Mouse (Mus musculus): ENCODE data around the gene Chst15. TPM values are rescaled to one million over a fixed set of nuclear protein-coding genes. Genes with fewer than 3 reads are reported as not detected.

Chst15 gene
- polyA plus RNA-seq, 1 experiment from 2014 or later = 13.1 TPM

DNA sequence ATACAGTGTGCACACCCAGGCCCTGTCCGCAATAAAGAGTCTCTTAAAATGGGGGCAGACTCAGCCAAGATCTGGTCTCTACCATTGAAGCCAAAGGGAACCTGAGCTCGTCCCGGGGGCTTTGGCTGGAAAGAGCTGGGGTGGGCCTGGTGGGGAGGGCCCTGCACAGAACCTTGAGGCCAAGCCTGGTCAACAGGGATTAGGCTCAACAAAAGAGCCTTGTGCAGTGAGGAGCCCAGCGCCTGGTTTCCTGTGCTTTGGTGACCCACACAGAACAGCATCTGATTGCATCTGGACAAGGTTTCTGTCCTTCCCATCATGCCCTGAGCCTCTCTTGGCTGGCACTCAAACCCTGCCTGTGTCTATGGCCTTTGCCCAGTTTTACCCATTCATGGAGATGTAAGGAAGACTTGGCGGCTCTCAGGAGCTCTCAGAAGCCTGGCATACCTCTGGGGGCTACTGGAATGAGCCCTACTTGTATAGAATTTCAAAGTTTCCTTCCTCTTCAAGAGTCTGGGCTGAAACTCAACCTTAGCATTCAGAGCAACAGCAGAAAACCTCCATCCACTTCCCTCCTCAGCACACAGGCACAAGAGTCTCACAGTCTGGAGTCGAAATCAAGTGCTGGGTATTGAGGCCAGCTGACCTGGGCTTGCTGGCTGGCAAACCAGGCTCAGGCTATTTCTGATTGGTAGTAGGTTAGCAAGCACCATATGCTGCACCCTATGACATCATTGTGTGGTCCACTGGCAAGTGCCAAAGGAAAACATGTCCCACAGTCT is 104.9 kb downstream of the Chst15 start:
- TF ChIP-seq EP300 (IDR thresholded peaks at IDR 0.05) (no peak), CTCF (IDR thresholded peaks at IDR 0.05) (no peak)
- H3K27ac ChIP-seq (ENCODE audit: low read length) = no peak overlapping the region
- WGBS = 75% methylated on average over 6 of the region's 6 CpGs
- H3K36me3 ChIP-seq (ENCODE audit: insufficient read depth, low read length) = no peaks in the 10 kb centered on the region
- H3K4me2 ChIP-seq (replicated peaks; ENCODE audit: low read depth, low read length) = no peak overlapping the region
- H3K4me3 ChIP-seq (ENCODE audit: low read depth, low read length) = no peak overlapping the region
- H3K27me3 ChIP-seq (replicated peaks; ENCODE audit: insufficient read depth, low read length) = peaks cover 3% of the 10 kb centered on the region; the same call in 1 of the 2 replicates
- H3K4me1 ChIP-seq (ENCODE audit: insufficient read depth, low read depth, low read length) = no peaks in the 10 kb centered on the region
- H3K9ac ChIP-seq (replicated peaks; ENCODE audit: low read depth) = no peak overlapping the region
- H3K9me3 ChIP-seq (ENCODE audit: low read length) = no peaks in the 10 kb centered on the region
- ATAC-seq (no peak), DNase-seq (ENCODE audit: low spot score) (no peak)

GRCm38 (mm10) chr7:132210616-132211015 is 106.4 kb downstream of the Chst15 start:
- ATAC-seq (no peak), DNase-seq (ENCODE audit: low spot score) (no peak)
- no peak overlapping the region for H3K4me2 ChIP-seq (replicated peaks; ENCODE audit: low read depth, low read length)
- H3K4me1 ChIP-seq (ENCODE audit: insufficient read depth, low read depth, low read length) = no peaks in the 10 kb centered on the region
- no peaks in the 10 kb centered on the region for H3K36me3 ChIP-seq (ENCODE audit: insufficient read depth, low read length)
- no peaks in the 10 kb centered on the region for H3K9me3 ChIP-seq (ENCODE audit: low read length)
- H3K4me3 ChIP-seq (ENCODE audit: low read depth, low read length) = no peak overlapping the region
- WGBS = 77% methylated on average over 5 of the region's 5 CpGs
- H3K9ac ChIP-seq (replicated peaks; ENCODE audit: low read depth) = no peak overlapping the region
- no peak overlapping the region for H3K27ac ChIP-seq (ENCODE audit: low read length)
- no peak for TF ChIP-seq CTCF (IDR thresholded peaks at IDR 0.05)
- TF ChIP-seq EP300 (IDR thresholded peaks at IDR 0.05) = no peak
- H3K27me3 ChIP-seq (replicated peaks; ENCODE audit: insufficient read depth, low read length) = peaks cover 1% of the 10 kb centered on the region; the same call in 1 of the 2 replicates

- no peak for ATAC-seq
- H3K4me3 ChIP-seq (ENCODE audit: low read depth, low read length) = no peak overlapping the region
- no peak overlapping the region for H3K9ac ChIP-seq (replicated peaks; ENCODE audit: low read depth)
- no peaks in the 10 kb centered on the region for H3K36me3 ChIP-seq (ENCODE audit: insufficient read depth, low read length)
- no peak for DNase-seq (ENCODE audit: low spot score)
- no peaks in the 10 kb centered on the region for H3K4me1 ChIP-seq (ENCODE audit: insufficient read depth, low read depth, low read length)
- no peak overlapping the region for H3K4me2 ChIP-seq (replicated peaks; ENCODE audit: low read depth, low read length)
- no peaks in the 10 kb centered on the region for H3K9me3 ChIP-seq (ENCODE audit: low read length)
- H3K27ac ChIP-seq (ENCODE audit: low read length) = no peak overlapping the region
- 74% methylated on average over 9 of the region's 9 CpGs for WGBS
- no peaks in the 10 kb centered on the region for H3K27me3 ChIP-seq (replicated peaks; ENCODE audit: insufficient read depth, low read length)
- no peak for TF ChIP-seq EP300 (IDR thresholded peaks at IDR 0.05)
- TF ChIP-seq CTCF (IDR thresholded peaks at IDR 0.05) = no peak
These were observed 107.9 kb downstream of the Chst15 start for GRCm38 (mm10) chr7:132208946-132209651.

DNA sequence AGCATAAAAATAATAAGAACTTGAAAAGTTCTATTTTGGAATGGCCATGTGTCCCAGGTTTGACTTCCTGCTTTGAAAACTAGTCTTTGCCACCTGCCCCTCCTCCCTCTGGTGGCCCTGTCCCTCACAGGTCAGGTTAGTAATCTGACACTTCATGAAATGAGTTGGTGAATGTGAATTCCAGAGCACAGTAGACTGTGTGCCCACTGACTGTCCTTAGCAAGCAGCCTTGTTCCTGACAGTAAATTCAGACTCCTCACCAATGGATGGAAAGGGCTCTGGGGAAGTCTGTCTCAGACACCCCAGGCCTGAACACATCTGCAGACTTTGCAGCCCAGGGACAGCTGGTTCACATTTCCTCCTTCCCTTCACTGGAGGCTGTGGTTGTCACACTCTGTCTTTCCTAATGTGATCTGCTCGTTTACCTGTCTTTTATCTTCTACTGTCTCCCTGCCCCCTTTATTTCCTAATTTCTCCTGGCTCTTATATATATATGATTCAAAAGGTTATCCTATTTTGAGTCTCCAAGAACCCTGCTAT is 112.9 kb downstream of the Chst15 start:
- Histone ChIP-seq H3K4me3 (ENCODE audit: low read depth, low read length) (no peak overlapping the region), H3K27ac (ENCODE audit: low read length) (no peak overlapping the region), H3K9ac (replicated peaks; ENCODE audit: low read depth) (no peak overlapping the region), H3K36me3 (ENCODE audit: insufficient read depth, low read length) (no peaks in the 10 kb centered on the region), H3K4me2 (replicated peaks; ENCODE audit: low read depth, low read length) (no peak overlapping the region), H3K27me3 (replicated peaks; ENCODE audit: insufficient read depth, low read length) (no peaks in the 10 kb centered on the region), H3K9me3 (ENCODE audit: low read length) (no peaks in the 10 kb centered on the region), H3K4me1 (ENCODE audit: insufficient read depth, low read depth, low read length) (no peaks in the 10 kb centered on the region)
- DNase-seq (ENCODE audit: low spot score) = no peak
- WGBS = 8% methylated on average over 1 of the region's 1 CpGs
- no peak for TF ChIP-seq EP300 (IDR thresholded peaks at IDR 0.05)
- TF ChIP-seq CTCF (IDR thresholded peaks at IDR 0.05) = no peak
- no peak for ATAC-seq

DNA sequence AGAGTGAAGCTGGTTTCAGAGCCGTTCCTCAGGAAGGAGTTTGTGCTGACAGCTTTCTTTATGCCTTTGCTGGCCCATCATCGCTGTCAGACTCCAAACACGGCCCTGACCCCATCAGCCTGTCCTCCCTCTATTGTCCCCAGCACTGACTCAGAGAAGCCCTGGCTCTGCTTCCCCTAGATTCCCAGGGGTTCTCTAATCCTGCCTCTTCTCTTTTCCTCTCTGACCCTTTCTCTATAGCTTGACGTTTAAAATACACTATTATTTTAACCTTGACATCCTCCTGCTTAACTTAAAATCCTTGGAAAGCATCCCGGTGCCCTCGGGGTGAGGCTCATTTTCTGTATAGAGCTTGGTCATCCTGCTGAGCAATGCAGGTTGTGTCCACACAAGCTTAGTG is 117.3 kb downstream of the Chst15 start:
- Histone ChIP-seq H3K4me1 (ENCODE audit: insufficient read depth, low read depth, low read length) (no peaks in the 10 kb centered on the region), H3K36me3 (ENCODE audit: insufficient read depth, low read length) (no peaks in the 10 kb centered on the region), H3K4me2 (replicated peaks; ENCODE audit: low read depth, low read length) (no peak overlapping the region), H3K27ac (ENCODE audit: low read length) (no peak overlapping the region), H3K9ac (replicated peaks; ENCODE audit: low read depth) (no peak overlapping the region), H3K9me3 (ENCODE audit: low read length) (no peaks in the 10 kb centered on the region), H3K4me3 (ENCODE audit: low read depth, low read length) (no peak overlapping the region), H3K27me3 (replicated peaks; ENCODE audit: insufficient read depth, low read length) (no peaks in the 10 kb centered on the region)
- 43% methylated on average over 6 of the region's 6 CpGs for WGBS
- no peak for DNase-seq (ENCODE audit: low spot score)
- TF ChIP-seq CTCF (IDR thresholded peaks at IDR 0.05) = no peak
- TF ChIP-seq EP300 (IDR thresholded peaks at IDR 0.05) = no peak
- ATAC-seq = no peak

- H3K4me1 ChIP-seq (ENCODE audit: insufficient read depth, low read depth, low read length) = no peaks in the 10 kb centered on the region
- ATAC-seq (no peak), DNase-seq (ENCODE audit: low spot score) (no peak)
- H3K36me3 ChIP-seq (ENCODE audit: insufficient read depth, low read length) = no peaks in the 10 kb centered on the region
- H3K27ac ChIP-seq (ENCODE audit: low read length) = no peak overlapping the region
- H3K4me2 ChIP-seq (replicated peaks; ENCODE audit: low read depth, low read length) = no peak overlapping the region
- no peak overlapping the region for H3K9ac ChIP-seq (replicated peaks; ENCODE audit: low read depth)
- 92% methylated on average over 1 of the region's 1 CpGs for WGBS
- H3K27me3 ChIP-seq (replicated peaks; ENCODE audit: insufficient read depth, low read length) = no peaks in the 10 kb centered on the region
- H3K9me3 ChIP-seq (ENCODE audit: low read length) = no peaks in the 10 kb centered on the region
- TF ChIP-seq CTCF (IDR thresholded peaks at IDR 0.05) (peak; percentile 8; the same call in 1 of the 2 replicates), EP300 (IDR thresholded peaks at IDR 0.05) (no peak)
- H3K4me3 ChIP-seq (ENCODE audit: low read depth, low read length) = no peak overlapping the region
These were observed 118.2 kb downstream of the Chst15 start for GRCm38 (mm10) chr7:132198806-132199205.
